Mouse (Mus musculus) forebrain, embryonic 16.5 days (tissue): ENCODE measurements around the gene Plcb4. TPM values are rescaled to one million over a fixed set of nuclear protein-coding genes. Genes with fewer than 3 reads are reported as not detected.

Experiments used
- ATAC-seq: fragments of 200-750 bp; cut with Nextera tagmentation; 2 replicates; pipeline ENCODE4 v1.8.0; 2017; ENCODE audit warnings: mild to moderate bottlenecking, moderate library complexity
- H3K27ac ChIP-seq: fragments of 300-500 bp; sonication (generic); 2 replicates; pipeline ENCODE4 v1.5.1; 2014; ENCODE audit warnings: low read length, control low read depth
- H3K27me3 ChIP-seq: fragments of 300-500 bp; sonication (generic); replicated peaks from 2 replicates; pipeline ENCODE4 v1.6.1; 2014; ENCODE audit warnings: low read length; ENCODE audit not compliant: control insufficient read depth, insufficient read depth
- H3K36me3 ChIP-seq: fragments of 300-500 bp; sonication (generic); 2 replicates; pipeline ENCODE4 v1.6.1; 2014; ENCODE audit not compliant: control insufficient read depth, insufficient read depth
- H3K4me1 ChIP-seq: fragments of 300-500 bp; sonication (generic); replicated peaks from 2 replicates; pipeline ENCODE4 v1.6.1; 2014; ENCODE audit warnings: low read length; ENCODE audit not compliant: control insufficient read depth, insufficient read depth
- H3K4me2 ChIP-seq: fragments of 300-500 bp; sonication (generic); 2 replicates; pipeline ENCODE4 v1.6.1; 2014; ENCODE audit warnings: mild to moderate bottlenecking, low read length, control low read depth
- H3K4me3 ChIP-seq: fragments of 300-500 bp; sonication (generic); replicated peaks from 2 replicates; pipeline ENCODE4 v1.5.1; 2014; ENCODE audit warnings: mild to moderate bottlenecking, low read length, control low read depth
- H3K9ac ChIP-seq: fragments of 300-500 bp; sonication (generic); replicated peaks from 2 replicates; pipeline ENCODE4 v1.6.1; 2014; ENCODE audit warnings: low read depth, low read length, control low read depth
- H3K9me3 ChIP-seq: fragments of 300-500 bp; sonication (generic); 2 replicates; pipeline ENCODE4 v1.6.1; 2016; ENCODE audit warnings: low read length; ENCODE audit not compliant: control insufficient read depth
- WGBS: fragments of 180-500 bp; shearing (Covaris S2); extraction: QIAGEN DNeasy Blood & Tissue Kit; methylation state at CpG from one replicate; pipeline ENCODE4 v1.1.7; 2014; 5-methylcytosine and 5-hydroxymethylcytosine counted together
- polyA plus RNA-seq: library from polyadenylated mRNA; unstranded; fragments of >200 nt; fragmentation: Nextera tagmentation; extraction: Ambion mirVana; gene quantifications from 2 replicates; pipeline ENCODE4 v1.2.1, GENCODE M21; 2015

The Plcb4 gene
- 15.9 and 19.7 TPM in 2 replicates for polyA plus RNA-seq

DNA sequence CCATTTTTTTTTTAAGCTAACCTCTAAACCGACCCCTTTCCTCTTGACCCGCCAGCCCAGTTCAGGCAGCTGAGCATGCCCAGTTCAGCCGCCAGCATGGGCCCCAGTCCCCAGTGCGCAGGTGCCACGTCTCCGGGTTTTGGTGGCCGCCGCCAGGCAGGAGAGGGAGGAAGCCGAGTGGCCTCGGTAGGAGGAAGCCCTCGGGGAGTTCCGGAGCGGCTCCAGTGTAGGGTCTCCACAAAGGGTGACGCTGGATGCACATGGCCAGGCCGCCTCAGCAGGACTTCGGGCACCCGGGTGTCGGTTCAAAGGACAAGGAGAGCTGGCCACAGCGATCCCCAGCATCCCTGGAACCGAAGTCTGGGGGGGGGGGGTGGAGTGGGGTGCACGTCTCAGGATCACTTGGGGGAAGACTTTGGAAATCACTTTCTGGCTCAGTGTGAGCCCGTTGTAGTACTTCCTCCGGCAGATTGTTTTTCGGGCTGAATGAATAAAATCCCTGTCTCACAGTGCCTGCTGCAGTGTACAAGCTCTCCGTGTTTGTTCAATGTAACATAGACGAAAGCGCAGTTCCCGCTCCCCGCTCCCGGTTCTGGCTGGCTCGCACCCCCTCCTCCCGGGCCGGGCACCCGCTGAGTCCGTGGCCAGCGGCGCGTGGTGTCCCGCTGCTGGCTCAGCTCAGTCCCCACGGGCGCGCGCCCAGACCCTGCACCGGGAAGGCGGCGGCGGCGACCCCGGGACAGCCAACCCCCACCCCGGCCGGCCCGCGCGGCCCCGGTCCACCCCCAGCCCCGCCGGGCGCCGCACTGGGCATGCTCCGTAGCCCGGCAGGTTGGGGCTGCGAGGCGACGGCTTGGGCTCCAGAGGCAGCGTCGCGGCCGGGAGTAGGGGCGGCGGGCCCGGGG, at the start of gene Plcb4:
Gene Plcb4, plus strand, starts transcription at position 526 of the 905 bp plus-strand sequence.
- Histone ChIP-seq H3K4me2 (peak within 1 kb of the TSS; percentile 77), H3K36me3 (no peaks in the 10 kb centered on the region), H3K9me3 (no peaks in the 10 kb centered on the region), H3K27me3 (no peaks in the 10 kb centered on the region), H3K9ac (peak within 1 kb of the TSS; percentile 88), H3K4me3 (peak within 1 kb of the TSS; percentile 82), H3K4me1 (peaks cover 11% of the 10 kb centered on the region), H3K27ac (peak within 1 kb of the TSS; percentile 93)
- peak; percentile 92 for ATAC-seq
- under 1% methylated on average over 67 of the region's 71 CpGs for WGBS

DNA sequence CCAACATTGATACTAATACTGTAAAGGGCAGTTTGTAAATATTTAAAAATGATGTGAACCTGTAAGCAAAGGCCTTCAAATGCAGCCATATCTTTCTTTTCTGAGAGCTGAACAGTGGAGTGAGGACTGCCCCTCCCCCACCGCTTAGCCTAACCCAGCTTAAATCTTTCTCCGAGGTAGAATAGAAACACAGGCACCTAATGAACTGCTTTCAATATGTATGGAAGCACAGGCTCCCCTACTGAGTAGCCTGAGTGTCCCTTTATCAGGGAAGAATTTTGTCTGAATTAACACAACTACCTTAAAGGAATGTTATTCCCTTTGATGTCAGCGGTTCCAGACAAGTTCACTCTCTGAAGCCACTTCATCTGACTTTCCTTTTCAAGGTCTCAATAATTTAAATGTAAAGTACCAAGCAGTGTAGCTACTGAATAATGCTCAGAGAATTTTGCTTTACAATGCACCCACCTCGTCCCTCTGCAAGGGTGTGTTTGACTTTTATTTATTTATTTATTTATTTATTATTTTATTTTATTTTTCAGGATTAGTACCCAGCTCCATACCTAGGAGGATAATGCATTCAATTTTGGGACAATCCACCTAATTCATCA, 44.1 kb upstream of the Plcb4 start:
- H3K9me3 ChIP-seq: no peaks in the 10 kb centered on the region
- H3K27me3 ChIP-seq: no peaks in the 10 kb centered on the region
- H3K9ac ChIP-seq: no peak overlapping the region
- no peak overlapping the region for H3K4me3 ChIP-seq
- 4% methylated on average over 4 of the region's 4 CpGs for WGBS
- H3K4me1 ChIP-seq: peaks cover 5% of the 10 kb centered on the region; the same call in 1 of the 2 replicates
- ATAC-seq: no peak
- no peak overlapping the region for H3K4me2 ChIP-seq
- no peak overlapping the region for H3K27ac ChIP-seq
- no peaks in the 10 kb centered on the region for H3K36me3 ChIP-seq

DNA sequence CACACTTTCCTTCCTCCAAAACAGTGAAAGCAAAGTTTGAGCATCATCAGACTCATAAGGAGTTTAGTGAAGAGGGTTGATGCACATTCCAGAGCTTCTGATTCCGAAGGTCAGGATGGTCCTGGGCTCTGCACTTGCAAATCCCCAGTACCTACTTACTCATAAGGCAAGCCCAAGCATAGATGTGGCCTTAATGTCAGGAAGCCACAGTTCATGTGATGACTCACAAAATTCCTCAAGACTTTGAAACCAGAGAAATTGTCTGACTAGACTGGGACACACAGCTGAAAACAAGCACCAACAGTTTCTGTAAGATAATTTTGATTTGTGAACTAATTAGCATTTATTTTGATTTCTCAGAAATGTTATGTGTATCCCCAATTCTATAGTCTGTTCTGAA, 42.7 kb upstream of the Plcb4 start:
- no peak for ATAC-seq
- no peaks in the 10 kb centered on the region for H3K36me3 ChIP-seq
- H3K27ac ChIP-seq: no peak overlapping the region
- H3K4me1 ChIP-seq: peaks cover 8% of the 10 kb centered on the region; the same call in 1 of the 2 replicates
- H3K4me3 ChIP-seq: no peak overlapping the region
- H3K4me2 ChIP-seq: no peak overlapping the region
- no peak overlapping the region for H3K9ac ChIP-seq
- H3K27me3 ChIP-seq: no peaks in the 10 kb centered on the region
- no peaks in the 10 kb centered on the region for H3K9me3 ChIP-seq
- 87% methylated on average over 1 of the region's 1 CpGs for WGBS

DNA sequence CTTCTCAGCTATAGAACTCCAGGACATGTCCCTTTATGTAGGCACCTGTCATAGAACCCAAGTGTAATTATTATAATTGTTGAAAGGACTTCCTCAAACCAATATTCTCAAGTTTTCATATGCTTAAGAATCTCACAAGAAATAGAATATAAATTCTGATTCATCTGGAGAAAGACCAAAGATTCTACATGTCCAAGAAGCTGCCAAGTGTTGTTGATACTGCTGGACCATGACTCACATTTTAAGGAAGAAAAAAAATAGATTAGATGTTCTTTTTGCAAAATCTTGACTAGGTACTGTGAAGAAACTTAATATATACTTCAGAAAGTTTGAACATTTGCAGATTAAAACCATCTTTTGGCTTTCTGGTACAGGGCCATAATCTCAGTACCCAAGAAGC, 40.3 kb upstream of the Plcb4 start:
- H3K9me3 ChIP-seq: no peaks in the 10 kb centered on the region
- no peak for ATAC-seq
- no peak overlapping the region for H3K27ac ChIP-seq
- peaks cover 8% of the 10 kb centered on the region; the same call in 1 of the 2 replicates for H3K4me1 ChIP-seq
- no peaks in the 10 kb centered on the region for H3K36me3 ChIP-seq
- H3K27me3 ChIP-seq: no peaks in the 10 kb centered on the region
- no peak overlapping the region for H3K4me2 ChIP-seq
- no peak overlapping the region for H3K4me3 ChIP-seq
- no peak overlapping the region for H3K9ac ChIP-seq

DNA sequence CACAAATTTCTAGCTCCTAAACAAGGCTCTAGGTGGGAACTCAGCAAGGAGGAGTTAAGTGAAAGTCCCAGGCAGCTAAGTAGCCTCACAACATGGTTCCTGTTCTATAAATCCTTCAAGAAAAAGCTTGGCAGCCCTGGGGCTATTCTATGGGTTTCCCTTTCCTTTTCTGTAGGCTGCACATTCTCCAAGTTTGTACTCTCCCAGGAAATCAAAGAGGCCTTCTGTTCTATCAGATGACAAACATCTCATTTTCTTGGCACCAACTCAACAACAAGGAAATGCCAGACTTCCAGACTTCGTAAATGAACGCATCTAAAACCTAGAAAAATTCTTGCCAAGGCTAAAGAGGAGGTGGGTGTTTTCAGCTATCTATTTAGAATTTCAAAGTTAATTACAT, 38.9 kb upstream of the Plcb4 start:
- Histone ChIP-seq H3K27me3 (no peaks in the 10 kb centered on the region), H3K9me3 (no peaks in the 10 kb centered on the region), H3K4me3 (no peak overlapping the region), H3K27ac (no peak overlapping the region), H3K4me2 (no peak overlapping the region), H3K4me1 (peaks cover 5% of the 10 kb centered on the region; the same call in 1 of the 2 replicates), H3K36me3 (no peaks in the 10 kb centered on the region), H3K9ac (no peak overlapping the region)
- WGBS: 29% methylated on average over 2 of the region's 2 CpGs
- peak; percentile 55 for ATAC-seq

DNA sequence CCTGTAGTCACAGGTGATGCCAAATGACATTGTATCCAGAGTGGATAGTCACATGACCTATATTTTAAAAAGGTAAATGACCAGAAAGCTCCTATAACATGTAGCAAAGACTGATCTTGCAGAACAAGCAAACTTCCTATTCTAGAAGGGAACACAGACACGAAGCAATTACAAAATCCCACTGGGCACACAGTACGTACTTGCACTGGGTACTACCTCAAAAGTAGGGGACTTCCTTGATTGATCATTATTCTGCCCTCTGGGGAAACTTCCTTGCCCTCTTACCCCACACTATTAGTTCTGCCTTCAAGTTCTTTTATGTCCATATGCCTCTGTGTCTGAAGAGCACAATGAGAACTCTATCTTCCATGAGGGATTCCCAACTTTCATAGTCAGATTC, 31.0 kb upstream of the Plcb4 start:
- Histone ChIP-seq H3K4me1 (no peaks in the 10 kb centered on the region), H3K4me3 (no peak overlapping the region), H3K9ac (no peak overlapping the region), H3K27ac (no peak overlapping the region), H3K36me3 (no peaks in the 10 kb centered on the region), H3K9me3 (no peaks in the 10 kb centered on the region), H3K27me3 (no peaks in the 10 kb centered on the region), H3K4me2 (no peak overlapping the region)
- ATAC-seq: no peak
- 66% methylated on average over 2 of the region's 2 CpGs for WGBS

DNA sequence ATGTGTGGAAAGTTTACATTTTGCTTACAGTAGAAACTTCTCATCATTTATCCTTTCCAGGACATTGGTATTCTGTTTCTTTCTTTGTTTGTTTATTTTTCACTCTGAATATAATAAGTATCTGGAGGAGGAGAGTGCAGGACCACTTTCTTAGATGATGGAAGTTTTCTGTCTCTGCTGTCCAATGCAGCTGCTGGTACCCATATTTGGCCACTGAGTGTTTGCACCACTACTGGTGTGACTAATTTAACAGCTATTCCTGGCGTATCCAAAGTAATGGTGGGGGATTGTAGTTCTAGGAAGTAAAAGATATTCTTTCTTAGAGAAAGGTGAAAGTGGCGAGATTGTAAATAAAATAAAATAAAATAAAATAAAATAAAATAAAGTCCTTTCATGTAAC, 21.6 kb upstream of the Plcb4 start:
- Histone ChIP-seq H3K9me3 (no peaks in the 10 kb centered on the region), H3K4me1 (no peaks in the 10 kb centered on the region), H3K27ac (no peak overlapping the region), H3K36me3 (no peaks in the 10 kb centered on the region), H3K4me2 (no peak overlapping the region), H3K9ac (no peak overlapping the region), H3K4me3 (no peak overlapping the region), H3K27me3 (no peaks in the 10 kb centered on the region)
- WGBS: 87% methylated on average over 2 of the region's 2 CpGs
- ATAC-seq: no peak

DNA sequence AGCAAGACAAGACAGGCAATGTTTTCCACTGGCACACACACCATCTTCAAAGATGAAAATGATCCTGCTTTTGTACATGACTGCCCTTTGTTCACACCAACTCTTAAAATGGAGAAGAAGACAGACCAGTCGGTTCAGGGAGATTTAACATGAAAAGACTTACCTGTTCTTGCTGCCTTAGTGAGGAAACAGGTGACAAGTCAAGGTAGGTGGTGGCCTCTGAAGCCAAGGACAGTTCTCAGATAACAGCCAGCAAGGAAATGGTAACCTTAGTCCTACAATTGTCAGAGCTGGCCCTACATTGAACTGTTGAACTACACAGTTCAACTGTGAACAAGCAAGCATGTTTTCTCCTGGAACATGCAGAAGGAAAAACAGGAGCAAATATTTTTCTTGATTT, 17.8 kb upstream of the Plcb4 start:
- Histone ChIP-seq H3K9ac (no peak overlapping the region), H3K4me1 (no peaks in the 10 kb centered on the region), H3K4me2 (no peak overlapping the region), H3K27ac (no peak overlapping the region), H3K36me3 (no peaks in the 10 kb centered on the region), H3K27me3 (no peaks in the 10 kb centered on the region), H3K9me3 (no peaks in the 10 kb centered on the region), H3K4me3 (no peak overlapping the region)
- 87% methylated on average over 1 of the region's 1 CpGs for WGBS
- ATAC-seq: no peak

DNA sequence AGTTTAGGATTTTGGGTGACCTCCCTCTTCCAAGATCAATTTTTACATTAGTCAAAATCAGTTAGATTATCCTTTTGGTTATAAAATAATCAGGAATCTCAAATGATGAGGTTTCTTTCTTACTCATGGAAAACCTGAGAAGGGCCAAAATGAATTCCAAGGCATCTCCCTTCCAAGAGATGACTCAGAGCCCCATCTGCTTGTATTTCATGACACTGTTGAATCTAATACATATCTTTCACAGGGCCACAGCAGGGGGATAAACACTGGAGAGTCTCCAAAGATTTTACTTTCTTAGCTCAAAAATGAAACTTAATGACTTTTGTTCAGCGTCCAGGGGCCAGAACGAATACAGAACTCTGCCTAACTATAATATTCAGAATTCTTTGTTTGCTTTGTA, 17.2 kb upstream of the Plcb4 start:
- no peaks in the 10 kb centered on the region for H3K27me3 ChIP-seq
- no peaks in the 10 kb centered on the region for H3K4me1 ChIP-seq
- WGBS: 79% methylated on average over 2 of the region's 2 CpGs
- no peak for ATAC-seq
- H3K9me3 ChIP-seq: no peaks in the 10 kb centered on the region
- no peak overlapping the region for H3K9ac ChIP-seq
- H3K27ac ChIP-seq: no peak overlapping the region
- H3K4me3 ChIP-seq: no peak overlapping the region
- H3K4me2 ChIP-seq: no peak overlapping the region
- no peaks in the 10 kb centered on the region for H3K36me3 ChIP-seq
